Mouse (Mus musculus) embryonic facial prominence, embryonic 15.5 days (tissue): ENCODE measurements around the gene Kri1. TPM values are rescaled to one million over a fixed set of nuclear protein-coding genes. Genes with fewer than 3 reads are reported as not detected.
"Not testable (repeated sequence)": the region's sequence is repeated elsewhere in the genome, so short reads cannot be mapped to it uniquely, and the experiment has no call there.

Experiments used
- ATAC-seq: fragments of 200-750 bp; cut with Nextera tagmentation; 2 replicates; pipeline ENCODE4 v1.8.0; 2017; ENCODE audit warnings: low read depth, moderate TSS enrichment; ENCODE audit not compliant: insufficient number of reproducible peaks, low FRiP score, low TSS enrichment
- H3K27ac ChIP-seq: fragments of 300-500 bp; sonication (generic); replicated peaks from 2 replicates; pipeline ENCODE4 v1.5.1; 2015; ENCODE audit warnings: mild to moderate bottlenecking, inconsistent platforms
- H3K27me3 ChIP-seq: fragments of 300-500 bp; sonication (generic); 2 replicates; pipeline ENCODE4 v1.6.1; 2015; ENCODE audit warnings: inconsistent platforms
- H3K36me3 ChIP-seq: fragments of 300-500 bp; sonication (generic); 2 replicates; pipeline ENCODE4 v1.6.1; 2015; ENCODE audit warnings: mild to moderate bottlenecking, inconsistent platforms
- H3K4me1 ChIP-seq: fragments of 300-500 bp; sonication (generic); 2 replicates; pipeline ENCODE4 v1.6.1; 2015; ENCODE audit warnings: inconsistent platforms
- H3K4me2 ChIP-seq: fragments of 300-500 bp; sonication (generic); replicated peaks from 2 replicates; pipeline ENCODE4 v1.6.1; 2015; ENCODE audit warnings: mild to moderate bottlenecking, inconsistent platforms
- H3K4me3 ChIP-seq: fragments of 300-500 bp; sonication (generic); replicated peaks from 2 replicates; pipeline ENCODE4 v1.5.1; 2015; ENCODE audit warnings: mild to moderate bottlenecking, inconsistent platforms
- H3K9ac ChIP-seq: fragments of 300-500 bp; sonication (generic); 2 replicates; pipeline ENCODE4 v1.6.1; 2015; ENCODE audit warnings: inconsistent platforms
- H3K9me3 ChIP-seq: fragments of 300-500 bp; sonication (generic); replicated peaks from 2 replicates; pipeline ENCODE4 v1.6.1; 2016; ENCODE audit warnings: inconsistent platforms
- WGBS: fragments of 180-500 bp; shearing (Covaris S2); methylation state at CpG from one replicate; pipeline ENCODE4 v1.1.7; 2015; 5-methylcytosine and 5-hydroxymethylcytosine counted together
- polyA plus RNA-seq: library from polyadenylated mRNA; unstranded; fragments of >200 nt; fragmentation: Nextera tagmentation; extraction: Ambion mirVana; gene quantifications from 2 replicates; pipeline ENCODE4 v1.2.1, GENCODE M21; 2015

The Kri1 gene
- polyA plus RNA-seq, 1 experiment from 2014 or later: 18.2 TPM

- peak overlapping the region; percentile 34; the same call in 1 of the 2 replicates for H3K27ac ChIP-seq
- no peak overlapping the region for H3K9ac ChIP-seq
- no peak overlapping the region for H3K4me3 ChIP-seq
- 0 out of 2 replicates have a peak, but pooled peaks cover 2% of the 10 kb centered on the region for H3K4me1 ChIP-seq
- no peak overlapping the region for H3K4me2 ChIP-seq
- WGBS: 72% methylated on average over 9 of the region's 9 CpGs
- ATAC-seq: no peak
- no peaks in the 10 kb centered on the region for H3K9me3 ChIP-seq
- H3K36me3 ChIP-seq: no peaks in the 10 kb centered on the region
- peaks cover 15% of the 10 kb centered on the region for H3K27me3 ChIP-seq
Observed at GRCm38 (mm10) chr9:21314367-21315140, 26.8 kb upstream of the Kri1 start.

- WGBS: 8% methylated on average over 11 of the region's 11 CpGs
- H3K27me3 ChIP-seq: peaks cover 15% of the 10 kb centered on the region
- H3K4me1 ChIP-seq: 0 out of 2 replicates have a peak, but pooled peaks cover 2% of the 10 kb centered on the region
- ATAC-seq: no peak
- H3K27ac ChIP-seq: no peak overlapping the region
- H3K9ac ChIP-seq: no peak overlapping the region
- H3K9me3 ChIP-seq: no peaks in the 10 kb centered on the region
- no peaks in the 10 kb centered on the region for H3K36me3 ChIP-seq
- no peak overlapping the region for H3K4me3 ChIP-seq
- no peak overlapping the region for H3K4me2 ChIP-seq
Observed at GRCm38 (mm10) chr9:21313394-21313793, 25.6 kb upstream of the Kri1 start.

DNA sequence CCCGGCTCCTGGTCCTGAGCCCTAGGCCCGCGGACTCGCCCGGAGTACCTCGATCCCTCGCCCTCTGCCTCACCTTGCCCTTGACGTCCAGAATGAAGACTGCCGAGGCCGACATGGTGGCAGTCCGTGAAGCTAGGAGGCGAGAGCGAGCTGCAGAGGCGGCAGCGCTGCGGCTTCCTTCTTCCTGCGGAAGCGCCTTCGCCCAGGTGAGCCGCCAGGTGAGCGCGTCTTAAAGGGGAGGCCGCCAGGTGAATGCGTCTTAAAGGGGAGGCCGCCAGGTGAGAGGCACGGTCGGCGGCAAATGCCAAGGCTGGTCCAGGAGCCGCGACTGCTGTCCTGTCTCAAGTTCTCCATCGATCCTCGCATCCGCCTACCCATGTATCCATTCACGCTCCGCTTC is 24.4 kb upstream of the Kri1 start, which contains the start of gene Ap1m2:
Gene Ap1m2, minus strand, starts transcription at position 204 of the 400 bp plus-strand sequence.
- no peak for ATAC-seq
- WGBS: 8% methylated on average over 35 of the region's 35 CpGs
- Histone ChIP-seq H3K9me3 (no peaks in the 10 kb centered on the region), H3K9ac (peak within 1 kb of the TSS; percentile 37), H3K4me3 (peak within 1 kb of the TSS; percentile 47), H3K4me1 (0 out of 2 replicates have a peak, but pooled peaks cover 2% of the 10 kb centered on the region), H3K27ac (peak within 1 kb of the TSS; percentile 65; the same call in 1 of the 2 replicates), H3K36me3 (no peaks in the 10 kb centered on the region), H3K4me2 (peak within 1 kb of the TSS; percentile 36), H3K27me3 (peaks cover 15% of the 10 kb centered on the region)

GRCm38 (mm10) chr9:21311695-21312094 is 23.9 kb upstream of the Kri1 start:
- Histone ChIP-seq H3K36me3 (no peaks in the 10 kb centered on the region), H3K4me1 (0 out of 2 replicates have a peak, but pooled peaks cover 2% of the 10 kb centered on the region), H3K27ac (peak overlapping the region; percentile 65; the same call in 1 of the 2 replicates), H3K27me3 (peaks cover 15% of the 10 kb centered on the region), H3K4me2 (peak overlapping the region; percentile 36), H3K9me3 (no peaks in the 10 kb centered on the region), H3K4me3 (peak overlapping the region; percentile 47), H3K9ac (peak overlapping the region; percentile 37)
- no peak for ATAC-seq
- 19% methylated on average over 7 of the region's 7 CpGs for WGBS

DNA sequence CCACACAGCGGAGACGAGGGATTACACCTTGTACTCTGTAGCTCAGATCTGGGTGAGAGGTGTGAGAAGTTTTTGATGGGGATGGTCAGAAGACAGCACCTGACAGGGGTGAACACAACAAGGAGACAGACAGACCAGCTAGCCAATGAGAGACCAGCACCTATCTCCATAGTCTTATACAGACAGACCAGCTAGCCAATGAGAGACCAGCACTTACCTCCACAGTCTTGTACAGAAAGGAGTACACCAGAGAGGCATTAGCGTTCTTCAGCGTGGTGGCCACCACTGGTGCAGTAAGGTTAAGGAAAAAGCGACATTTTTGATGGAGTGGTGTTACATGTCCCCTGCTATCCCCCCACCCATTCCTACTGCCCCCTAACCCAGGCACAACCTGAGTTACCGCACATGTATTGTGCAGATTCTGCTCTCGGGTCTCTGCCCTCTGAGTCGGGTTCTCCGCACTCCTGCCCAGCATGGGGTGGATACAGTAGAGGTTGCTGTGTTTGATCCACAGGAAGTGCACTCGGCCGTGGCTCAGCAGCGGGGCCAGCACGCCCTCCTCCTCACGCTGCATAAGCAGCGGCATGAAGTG is 21.5 kb upstream of the Kri1 start:
- H3K27ac ChIP-seq: no peak overlapping the region
- H3K4me2 ChIP-seq: no peak overlapping the region
- 67% methylated on average over 15 of the region's 15 CpGs for WGBS
- H3K9ac ChIP-seq: no peak overlapping the region
- H3K4me3 ChIP-seq: no peak overlapping the region
- no peaks in the 10 kb centered on the region for H3K9me3 ChIP-seq
- H3K4me1 ChIP-seq: 0 out of 2 replicates have a peak, but pooled peaks cover 2% of the 10 kb centered on the region
- H3K36me3 ChIP-seq: no peaks in the 10 kb centered on the region
- H3K27me3 ChIP-seq: peaks cover 15% of the 10 kb centered on the region
- no peak for ATAC-seq

DNA sequence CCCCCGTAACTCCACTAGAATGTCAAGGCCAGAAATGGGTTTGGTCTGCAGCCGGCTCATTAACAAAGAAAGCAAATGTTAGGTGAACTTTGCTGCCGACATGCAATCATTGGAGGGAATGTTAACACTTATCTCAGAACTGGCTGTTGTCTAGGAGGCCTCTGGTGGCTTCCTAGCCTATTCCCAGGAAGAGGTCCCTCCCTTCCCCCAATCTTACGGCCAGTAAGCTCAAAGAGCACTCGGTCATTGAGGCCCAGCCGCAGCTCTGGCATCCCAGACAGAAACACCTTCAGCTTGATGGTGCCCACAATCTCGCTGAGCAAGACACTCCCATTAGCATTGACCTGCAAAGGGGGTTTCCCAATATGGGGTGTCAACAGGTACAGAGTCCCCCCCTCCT is 17.3 kb upstream of the Kri1 start:
- WGBS: 86% methylated on average over 7 of the region's 7 CpGs
- ATAC-seq: no peak

GRCm38 (mm10) chr9:21299014-21299413 is 11.2 kb upstream of the Kri1 start:
- no peak for ATAC-seq
- 78% methylated on average over 10 of the region's 10 CpGs for WGBS
- Histone ChIP-seq H3K4me2 (no peak overlapping the region), H3K9me3 (no peaks in the 10 kb centered on the region), H3K27me3 (no peaks in the 10 kb centered on the region), H3K9ac (no peak overlapping the region), H3K4me1 (no peaks in the 10 kb centered on the region), H3K36me3 (0 out of 2 replicates have a peak, but pooled peaks cover 2% of the 10 kb centered on the region), H3K27ac (no peak overlapping the region), H3K4me3 (no peak overlapping the region)

More for the DNA sequence above, 17.3 kb upstream of the Kri1 start:
- no peak overlapping the region for H3K9ac ChIP-seq
- no peak overlapping the region for H3K4me2 ChIP-seq
- H3K4me1 ChIP-seq: no peaks in the 10 kb centered on the region
- H3K27ac ChIP-seq: no peak overlapping the region
- H3K4me3 ChIP-seq: no peak overlapping the region
- H3K27me3 ChIP-seq: no peaks in the 10 kb centered on the region
- H3K36me3 ChIP-seq: 0 out of 2 replicates have a peak, but pooled peaks cover 2% of the 10 kb centered on the region
- no peaks in the 10 kb centered on the region for H3K9me3 ChIP-seq

GRCm38 (mm10) chr9:21292271-21292670 is 4.5 kb upstream of the Kri1 start:
- Histone ChIP-seq H3K36me3 (peaks cover 2% of the 10 kb centered on the region; the same call in 1 of the 2 replicates), H3K4me2 (peak overlapping the region; percentile 76; the same call in 1 of the 2 replicates), H3K4me3 (no peak overlapping the region), H3K27ac (no peak overlapping the region), H3K9ac (no peak overlapping the region), H3K4me1 (peaks cover 23% of the 10 kb centered on the region), H3K9me3 (no peaks in the 10 kb centered on the region), H3K27me3 (no peaks in the 10 kb centered on the region)
- ATAC-seq: no peak
- WGBS: 82% methylated on average over 3 of the region's 3 CpGs

DNA sequence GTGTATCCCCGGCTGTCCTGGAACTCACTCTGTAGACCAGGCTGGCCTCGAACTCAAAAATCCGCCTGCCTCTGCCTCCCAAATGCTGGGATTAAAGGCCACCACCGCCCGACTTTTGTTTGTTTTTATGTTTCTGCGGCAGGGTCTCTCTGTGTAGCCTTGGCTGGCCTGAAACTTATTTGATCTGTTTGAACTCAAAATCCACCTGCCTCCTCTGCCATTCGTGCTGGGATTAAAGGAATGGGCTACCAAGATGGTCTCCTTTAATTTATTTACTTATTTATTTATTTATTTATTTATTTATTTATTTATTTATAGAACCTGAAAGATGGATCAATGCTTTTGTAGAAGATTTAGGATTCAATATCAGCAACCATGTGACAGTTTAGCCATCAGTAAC is 4.1 kb upstream of the Kri1 start:
- H3K9ac ChIP-seq, H3K36me3 ChIP-seq, ATAC-seq, H3K9me3 ChIP-seq, H3K27me3 ChIP-seq: not testable (repeated sequence)
- WGBS: 11% methylated on average over 7 of the region's 7 CpGs
- Histone ChIP-seq H3K4me2 (peak overlapping the region; percentile 76), H3K27ac (peak overlapping the region; percentile 84), H3K4me1 (peaks cover 27% of the 10 kb centered on the region), H3K4me3 (peak overlapping the region; percentile 80)

- H3K36me3 ChIP-seq: peaks cover 2% of the 10 kb centered on the region; the same call in 1 of the 2 replicates
- under 1% methylated on average over 50 of the region's 51 CpGs for WGBS
- H3K4me1 ChIP-seq: peaks cover 33% of the 10 kb centered on the region
- peak within 1 kb of the TSS; percentile 66 for H3K9ac ChIP-seq
- H3K9me3 ChIP-seq: no peaks in the 10 kb centered on the region
- H3K4me3 ChIP-seq: peak within 1 kb of the TSS; percentile 80
- peak within 1 kb of the TSS; percentile 84 for H3K27ac ChIP-seq
- peak; percentile 97 for ATAC-seq
- H3K4me2 ChIP-seq: peak within 1 kb of the TSS; percentile 76
- no peaks in the 10 kb centered on the region for H3K27me3 ChIP-seq
Observed at GRCm38 (mm10) chr9:21291022-21291787, 3.4 kb upstream of the Kri1 start, which contains the start of gene Cdkn2d. Gene Cdkn2d (minus strand): TSS chr9:21291407.

DNA sequence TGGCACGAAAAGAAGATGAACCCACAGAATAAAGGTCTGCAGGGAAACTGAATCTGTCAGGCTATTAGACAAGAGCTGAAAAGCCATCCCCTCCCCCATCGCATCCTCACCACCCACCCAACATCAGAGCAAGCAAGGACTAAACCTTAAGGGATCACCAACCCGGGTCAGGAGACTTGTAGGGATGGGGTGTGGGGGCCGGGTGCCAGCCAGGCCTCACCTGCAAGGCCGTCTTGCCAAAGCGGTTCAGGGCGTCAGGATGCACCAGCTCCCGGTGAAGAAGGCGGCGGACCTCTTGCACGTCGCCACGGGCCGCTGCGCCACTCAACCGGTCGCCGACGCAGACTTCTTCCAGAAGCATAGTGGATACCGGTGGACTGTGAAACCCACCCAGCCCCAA is 2.8 kb upstream of the Kri1 start:
- no peak for ATAC-seq
- H3K4me2 ChIP-seq: peak overlapping the region; percentile 76
- H3K27ac ChIP-seq: peak overlapping the region; percentile 84
- peak overlapping the region; percentile 66 for H3K9ac ChIP-seq
- no peaks in the 10 kb centered on the region for H3K9me3 ChIP-seq
- H3K36me3 ChIP-seq: peaks cover 4% of the 10 kb centered on the region
- no peaks in the 10 kb centered on the region for H3K27me3 ChIP-seq
- WGBS: under 1% methylated on average over 20 of the region's 20 CpGs
- H3K4me3 ChIP-seq: peak overlapping the region; percentile 80
- peaks cover 34% of the 10 kb centered on the region for H3K4me1 ChIP-seq
